Mouse (Mus musculus) heart, embryonic 11.5 days (tissue): Measurements from ENCODE around the gene Nexmif. TPM values are rescaled to one million over a fixed set of nuclear protein-coding genes. Genes with fewer than 3 reads are reported as not detected.
A peak's percentile ranks its signal among the peaks of the same experiment; 100 is the strongest.
"Not testable (repeated sequence)": the region's sequence is repeated elsewhere in the genome, so short reads cannot be mapped to it uniquely, and the experiment has no call there.

Experiments
- ATAC-seq: fragments of 200-750 bp; cut with Nextera tagmentation; replicated peaks from 2 replicates; pipeline ENCODE4 v1.8.0; 2017; ENCODE audit warnings: moderate library complexity; ENCODE audit not compliant: insufficient number of reproducible peaks, low FRiP score, low TSS enrichment
- H3K27ac ChIP-seq: fragments of 300-500 bp; sonication (generic); 2 replicates; pipeline ENCODE4 v1.5.1; 2014; ENCODE audit warnings: mild to moderate bottlenecking, low read depth, low read length
- H3K27me3 ChIP-seq: fragments of 300-500 bp; sonication (generic); 2 replicates; pipeline ENCODE4 v1.6.1; 2014; ENCODE audit warnings: mild to moderate bottlenecking, low read length, mixed read lengths; ENCODE audit not compliant: control insufficient read depth, insufficient read depth
- H3K36me3 ChIP-seq: fragments of 300-500 bp; sonication (generic); 2 replicates; pipeline ENCODE4 v1.6.1; 2014; ENCODE audit warnings: mild to moderate bottlenecking, low read length, moderate library complexity, mixed read lengths; ENCODE audit not compliant: control insufficient read depth, insufficient read depth
- H3K4me1 ChIP-seq: fragments of 300-500 bp; sonication (generic); 2 replicates; pipeline ENCODE4 v1.6.1; 2014; ENCODE audit warnings: low read length; ENCODE audit not compliant: control insufficient read depth, insufficient read depth
- H3K4me2 ChIP-seq: fragments of 300-500 bp; sonication (generic); 2 replicates; pipeline ENCODE4 v1.6.1; 2014; ENCODE audit warnings: mild to moderate bottlenecking, moderate library complexity
- H3K4me3 ChIP-seq: fragments of 300-500 bp; sonication (generic); 2 replicates; pipeline ENCODE4 v1.5.1; 2014; ENCODE audit warnings: low read depth, low read length
- H3K9ac ChIP-seq: fragments of 300-500 bp; sonication (generic); 2 replicates; pipeline ENCODE4 v1.6.1; 2014; ENCODE audit warnings: mild to moderate bottlenecking, low read depth, low read length, moderate library complexity
- H3K9me3 ChIP-seq: fragments of 300-500 bp; sonication (generic); replicated peaks from 2 replicates; pipeline ENCODE4 v1.6.1; 2016; ENCODE audit warnings: low read length; ENCODE audit not compliant: control insufficient read depth
- WGBS: fragments of 180-500 bp; shearing (Covaris S2); extraction: QIAGEN DNeasy Blood & Tissue Kit; methylation state at CpG from one replicate; pipeline ENCODE4 v1.1.7; 2014; ENCODE audit not compliant: insufficient replicate concordance; 5-methylcytosine and 5-hydroxymethylcytosine counted together
- microRNA counts: library from miRNA; unstranded; fragments of <30 nt; microRNA quantifications from one replicate; lab custom pipeline; 2015
- microRNA-seq: library from miRNA; unstranded; fragments of <30 nt; microRNA quantifications from one replicate; pipeline ENCODE4, GENCODE M21; 2016; ENCODE audit warnings: borderline number of aligned reads
- polyA plus RNA-seq: library from polyadenylated mRNA; unstranded; fragments of >200 nt; fragmentation: Nextera tagmentation; extraction: Ambion mirVana; gene quantifications from 2 replicates; pipeline ENCODE4 v1.2.1, GENCODE M21; 2014

The Nexmif gene
- polyA plus RNA-seq, 1 experiment from 2014 or later, result 0.70 TPM

DNA sequence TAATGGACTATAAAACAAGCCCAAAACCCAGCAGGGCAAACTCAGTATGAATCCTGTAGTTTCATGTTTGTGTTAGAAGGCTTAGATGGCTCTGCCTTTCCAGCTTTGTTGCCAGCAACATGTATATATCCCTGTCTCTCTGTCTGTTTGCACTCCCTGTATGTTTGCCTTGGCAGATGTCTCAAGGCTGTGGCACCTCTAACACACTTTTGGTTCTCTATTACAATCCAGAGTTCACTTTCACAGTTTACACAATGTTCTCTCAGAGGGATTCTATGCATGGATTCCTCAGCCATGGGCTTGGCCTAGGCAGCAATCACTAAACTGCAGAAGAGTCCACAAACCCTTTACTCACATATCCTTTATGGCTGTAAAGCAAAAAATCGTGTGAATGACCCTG is 50.9 kb downstream of the Nexmif start:
- no peak overlapping the region for H3K27ac ChIP-seq
- 19% methylated on average over 1 of the region's 1 CpGs for WGBS
- H3K9me3 ChIP-seq, result no peaks in the 10 kb centered on the region
- H3K9ac ChIP-seq, result no peak overlapping the region
- no peak overlapping the region for H3K4me2 ChIP-seq
- no peak overlapping the region for H3K4me3 ChIP-seq
- no peaks in the 10 kb centered on the region for H3K27me3 ChIP-seq
- no peaks in the 10 kb centered on the region for H3K36me3 ChIP-seq
- ATAC-seq, result no peak
- H3K4me1 ChIP-seq, result no peaks in the 10 kb centered on the region

DNA sequence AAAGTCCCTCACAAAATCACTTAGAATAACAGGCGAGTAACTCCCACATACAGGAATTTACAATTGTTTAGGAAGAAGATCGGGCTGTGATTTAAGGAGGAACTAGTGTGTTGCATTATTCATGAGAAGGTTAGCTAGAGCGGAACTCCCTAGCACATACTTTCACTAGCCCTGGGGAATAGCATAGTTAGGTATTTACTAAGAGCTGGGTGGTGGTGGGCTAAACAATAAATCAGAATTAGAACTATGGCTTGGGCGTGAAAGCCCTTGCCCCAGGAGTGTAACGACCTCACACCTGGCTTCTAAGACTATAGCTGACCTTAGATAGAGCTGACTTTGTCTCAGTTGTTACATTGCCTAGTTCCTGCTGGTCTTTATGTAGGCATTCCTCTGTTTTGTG is 85.7 kb downstream of the Nexmif start:
- H3K9me3 ChIP-seq, H3K4me2 ChIP-seq, H3K4me1 ChIP-seq, H3K36me3 ChIP-seq, H3K4me3 ChIP-seq, H3K27ac ChIP-seq, H3K27me3 ChIP-seq, H3K9ac ChIP-seq, ATAC-seq: not testable (repeated sequence)
- 74% methylated on average over 5 of the region's 5 CpGs for WGBS

- no peak overlapping the region for H3K4me2 ChIP-seq
- no peak overlapping the region for H3K4me3 ChIP-seq
- H3K27me3 ChIP-seq, result no peaks in the 10 kb centered on the region
- 54% methylated on average over 4 of the region's 4 CpGs for WGBS
- H3K36me3 ChIP-seq, result no peaks in the 10 kb centered on the region
- ATAC-seq, result no peak
- H3K4me1 ChIP-seq, result no peaks in the 10 kb centered on the region
- H3K9me3 ChIP-seq, result no peaks in the 10 kb centered on the region
- no peak overlapping the region for H3K27ac ChIP-seq
- H3K9ac ChIP-seq, result no peak overlapping the region
Observed at GRCm38 (mm10) chrX:104114596-104114995, 86.4 kb downstream of the Nexmif start.

DNA sequence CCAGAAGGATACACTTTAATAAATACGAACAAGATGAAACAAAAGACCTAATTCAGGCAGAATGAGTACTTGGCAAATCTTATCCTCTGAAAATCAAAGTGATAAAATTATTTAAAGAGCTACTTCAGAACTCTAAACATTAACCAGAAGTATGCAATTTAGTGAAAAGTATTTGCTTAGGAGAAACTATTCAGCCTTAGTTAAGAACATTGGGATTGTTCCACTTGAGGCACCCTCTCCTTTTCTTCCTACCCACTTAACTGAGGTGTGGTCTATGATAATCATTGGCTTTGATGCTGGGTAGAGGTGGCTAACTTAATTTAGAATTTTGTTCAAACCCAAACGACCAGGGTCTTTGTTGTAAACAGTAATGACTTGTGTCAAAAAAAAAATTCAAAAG is 146.1 kb downstream of the Nexmif start:
- Histone ChIP-seq H3K4me2 (no peak overlapping the region), H3K9me3 (no peaks in the 10 kb centered on the region), H3K9ac (no peak overlapping the region), H3K4me1 (no peaks in the 10 kb centered on the region), H3K4me3 (no peak overlapping the region), H3K27me3 (no peaks in the 10 kb centered on the region), H3K27ac (no peak overlapping the region), H3K36me3 (no peaks in the 10 kb centered on the region)
- no peak for ATAC-seq
- WGBS, result 65% methylated on average over 2 of the region's 2 CpGs

GRCm38 (mm10) chrX:104040276-104040675 is 160.7 kb downstream of the Nexmif start:
- H3K4me3 ChIP-seq, result no peak overlapping the region
- H3K27me3 ChIP-seq, result peaks cover 3% of the 10 kb centered on the region
- no peak overlapping the region for H3K9ac ChIP-seq
- H3K9me3 ChIP-seq, result no peaks in the 10 kb centered on the region
- H3K4me1 ChIP-seq, result no peaks in the 10 kb centered on the region
- no peak overlapping the region for H3K4me2 ChIP-seq
- H3K36me3 ChIP-seq, result no peaks in the 10 kb centered on the region
- ATAC-seq, result no peak
- no peak overlapping the region for H3K27ac ChIP-seq

DNA sequence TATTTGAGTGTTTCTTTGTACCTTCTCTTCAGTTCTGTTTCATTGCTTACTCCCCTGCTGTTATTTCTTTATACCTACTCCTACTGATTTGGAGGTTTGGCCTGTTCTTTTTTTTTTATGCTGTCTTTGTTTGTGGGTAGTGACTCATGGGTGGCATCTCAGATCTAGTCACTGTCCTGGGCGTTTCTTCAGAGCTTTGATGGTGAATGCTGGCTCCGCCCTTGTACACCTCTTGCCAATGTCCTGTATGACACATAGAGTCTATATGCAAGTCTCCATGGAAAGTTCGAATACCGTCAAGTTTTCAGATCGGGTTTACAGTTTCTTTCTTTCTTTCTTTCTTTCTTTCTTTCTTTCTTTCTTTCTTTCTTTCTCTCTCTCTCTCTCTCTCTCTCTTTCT is 167.1 kb downstream of the Nexmif start:
- 64% methylated on average over 5 of the region's 5 CpGs for WGBS
- Histone ChIP-seq H3K9me3 (no peaks in the 10 kb centered on the region), H3K4me1 (no peaks in the 10 kb centered on the region), H3K27me3 (no peaks in the 10 kb centered on the region), H3K4me3 (no peak overlapping the region), H3K9ac (no peak overlapping the region), H3K4me2 (no peak overlapping the region), H3K36me3 (no peaks in the 10 kb centered on the region), H3K27ac (no peak overlapping the region)
- no peak for ATAC-seq

DNA sequence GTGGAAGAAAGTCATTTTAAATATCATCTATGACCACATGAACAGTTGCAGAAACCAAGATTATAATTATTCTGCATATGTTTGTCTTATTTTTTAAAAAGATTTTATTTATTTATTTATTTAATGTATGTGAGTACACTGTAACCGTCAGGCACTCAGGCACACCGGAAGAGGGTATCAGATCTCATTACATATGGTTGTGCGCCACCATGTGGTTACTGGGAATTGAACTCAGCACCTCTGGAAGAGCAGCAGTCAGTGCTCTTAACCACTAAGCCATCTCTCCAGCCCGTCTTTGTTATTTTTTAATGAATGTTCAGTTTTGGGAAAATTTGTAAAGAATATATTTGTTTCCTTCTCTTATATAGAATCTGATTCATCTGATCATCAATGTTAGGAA is 168.2 kb downstream of the Nexmif start:
- H3K9ac ChIP-seq, result no peak overlapping the region
- no peak for ATAC-seq
- H3K9me3 ChIP-seq, result no peaks in the 10 kb centered on the region
- H3K27ac ChIP-seq, result no peak overlapping the region
- no peaks in the 10 kb centered on the region for H3K36me3 ChIP-seq
- no peak overlapping the region for H3K4me2 ChIP-seq
- WGBS, result 31% methylated on average over 4 of the region's 4 CpGs
- no peaks in the 10 kb centered on the region for H3K27me3 ChIP-seq
- H3K4me3 ChIP-seq, result no peak overlapping the region
- no peaks in the 10 kb centered on the region for H3K4me1 ChIP-seq

MicroRNAs encoded within 50 kb of the gene (microRNA counts, 519-probe panel; counts per million panel counts)
- 32.2 counts per million for microRNA mmu-miR-672 (lab: Ali Mortazavi, UCI)

Small RNA genes lying within 50 kb of the gene (microRNA-seq; reads per million reads assigned to microRNA genes)
- gene Gm24993 (not detected), gene Mir672 (150 reads per million, percentile 67 among the genes with 10 or more reads in this experiment)

Other genes with a start within 250 kb of the Nexmif start
- gene Rlim, start 219.9 kb downstream of the Nexmif start, polyA plus RNA-seq, result 29.6 and 33.1 TPM in 2 replicates
- 14.3 and 15.7 TPM in 2 replicates for gene Abcb7, start 212.7 kb upstream of the Nexmif start, polyA plus RNA-seq